14 mouse cellular contexts compared by ENCODE assay signal in the genomic region with DNA sequence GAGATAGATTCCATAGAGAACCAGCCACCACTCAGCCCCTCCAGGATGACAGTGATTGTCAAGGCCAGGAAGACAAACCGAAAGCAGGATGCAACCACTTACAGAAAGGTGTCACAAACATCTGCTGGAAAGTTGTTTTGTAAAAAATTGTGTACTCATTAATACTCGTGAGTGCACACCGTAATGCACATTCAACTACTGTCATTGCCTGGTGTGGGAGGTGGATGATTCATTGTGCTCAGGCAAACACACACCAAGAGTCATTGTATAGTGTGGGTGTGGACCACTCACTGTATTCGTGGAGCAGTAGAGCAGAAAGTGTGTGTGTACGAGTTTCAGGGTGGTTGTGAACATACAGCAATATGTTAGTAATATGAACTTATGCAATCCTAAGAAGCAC.
"Had no signal": no experiment of that assay in that cellular context is flagged by ENCODE, and none has a peak within 500 bp of the region (broad histone marks: within the 10 kb centered on the region; RNA-seq: fewer than 3 reads in every experiment).

No protein-coding gene starts in this region.

- H3K4me1 ChIP-seq: liver, embryonic 15.5 days; neural tube, embryonic 15.5 days had no signal

- H3K36me3 ChIP-seq: liver, embryonic 15.5 days; midbrain, embryonic 13.5 days; neural tube, embryonic 15.5 days had no signal

- ATAC-seq: midbrain, embryonic 13.5 days had no signal

- H3K4me3 ChIP-seq: liver, embryonic 15.5 days; midbrain, embryonic 13.5 days; neural tube, embryonic 15.5 days had no signal

- H3K9me3 ChIP-seq: liver, embryonic 15.5 days; midbrain, embryonic 13.5 days; neural tube, embryonic 15.5 days had no signal

- DNase-seq: kidney, adult 11 months; kidney, postnatal 10 days; kidney, postnatal 4 days; lung, embryonic 14.5 days; lung, postnatal 10 days; lung, postnatal 4 days; right cerebral cortex, postnatal 4 days; spleen, adult 18-20 months; thymus, adult 18-20 months; thymus, postnatal 14 days had no signal

- H3K9ac ChIP-seq: liver, embryonic 15.5 days; lung, embryonic 14.5 days; midbrain, embryonic 13.5 days; neural tube, embryonic 15.5 days had no signal

- H3K4me2 ChIP-seq: liver, embryonic 11.5 days; liver, embryonic 15.5 days; lung, embryonic 14.5 days; midbrain, embryonic 13.5 days; neural tube, embryonic 15.5 days had no signal

- H3K27me3 ChIP-seq: liver, embryonic 15.5 days; midbrain, embryonic 13.5 days; neural tube, embryonic 15.5 days had no signal

- H3K27ac ChIP-seq: liver, embryonic 15.5 days; midbrain, embryonic 13.5 days; neural tube, embryonic 15.5 days had no signal
